Mouse (Mus musculus): ENCODE measurements around the gene Itgb8.

- TF ChIP-seq CTCF (IDR thresholded peaks at IDR 0.05; ENCODE audit: control insufficient read depth, insufficient read depth, insufficient read length) (no peak), CEBPB (IDR thresholded peaks at IDR 0.05; ENCODE audit: low read depth) (peak; percentile 80), MYOD1 (IDR thresholded peaks at IDR 0.05; ENCODE audit: control insufficient read depth, insufficient read length, low read depth) (no peak), USF1 (IDR thresholded peaks at IDR 0.05; ENCODE audit: low read depth) (no peak), MAX (IDR thresholded peaks at IDR 0.05) (no peak)
These were observed 23.4 kb downstream of the Itgb8 start for GRCm38 (mm10) chr12:119215225-119215624.

All from C2C12 (cell line).